ENCODE assay signal across 8 mouse cellular contexts in genomic region chr1:182124924-182125368, GRCm38 (mm10). TPM values are rescaled to one million over a fixed set of nuclear protein-coding genes. Genes with fewer than 3 reads are reported as not detected.
DNase-seq lines count a peak whose midpoint lies in the region; ATAC-seq and TF ChIP-seq lines count a peak whose summit lies in the region.

No protein-coding gene starts in this region.

- H3K9me3 ChIP-seq in hindbrain, embryonic 12.5 days (replicated peaks): no peaks in the 10 kb centered on the region

- peak overlapping the region; percentile 77 for H3K4me3 ChIP-seq in hindbrain, embryonic 12.5 days

- CTCF ChIA-PET in Patski (lab: Charles Lee): interaction anchor here (1.0 to 2.0 kb wide), 8 partner anchors 9 to 243 kb away, joined by 3 to 9 read pairs (median 6); no protein-coding TSS in a partner anchor

- TF ChIP-seq CTCF in Patski (IDR thresholded peaks at IDR 0.05): no peak

- peak overlapping the region; percentile 61 for H3K4me2 ChIP-seq in hindbrain, embryonic 12.5 days (replicated peaks)

- H3K27me3 ChIP-seq in Patski: no peaks in the 10 kb centered on the region
- no peaks in the 10 kb centered on the region for H3K27me3 ChIP-seq in hindbrain, embryonic 12.5 days

- under 1% methylated on average over 29 of the region's 33 CpGs for WGBS in hindbrain, embryonic 12.5 days

- H3K36me3 ChIP-seq in hindbrain, embryonic 12.5 days: peaks cover 17% of the 10 kb centered on the region

- H3K27ac ChIP-seq in hindbrain, embryonic 12.5 days: peak overlapping the region; percentile 74

- in situ Hi-C loops in Patski (cut with MboI; ENCODE audit: low pct_unique_long_range_greater_than_20kb): loop anchor here (10.0 kb wide), 1 partner anchor 400 kb away; no protein-coding TSS in a partner anchor

- POLR2A ChIA-PET in Patski (lab: Charles Lee): interaction anchor here (0.7 to 1.5 kb wide), 5 partner anchors 16 to 269 kb away, joined by 3 to 4 read pairs (median 3); no protein-coding TSS in a partner anchor

- DNase-seq in Patski (ENCODE audit: low read depth, low spot score): no peak
- peak; percentile 84 for DNase-seq in cerebellum, adult 9-11 months
- peak; percentile 67 to 82 for DNase-seq in frontal cortex, adult 2 months (ENCODE audit: extremely low spot score in 1 of 2, low spot score in 1 of 2)
- peak; percentile 78 to 79 for DNase-seq in layer of hippocampus, postnatal 36 days
- peak; percentile 92 for DNase-seq in lung, postnatal 36 days
- peak; percentile 80 for DNase-seq in retina, embryonic 14.5 days (ENCODE audit: low spot score)
- peak; percentile 83 to 89 for DNase-seq in thymus, postnatal 36 days

- peaks cover 21% of the 10 kb centered on the region for H3K4me1 ChIP-seq in hindbrain, embryonic 12.5 days

- H3K9ac ChIP-seq in hindbrain, embryonic 12.5 days: peak overlapping the region; percentile 69

- peak; percentile 86 for ATAC-seq in Patski
- ATAC-seq in hindbrain, embryonic 12.5 days (ENCODE audit: low FRiP score): peak; percentile 94

RNA-seq across cellular contexts. Expression of gene Srp9, which starts 0.4 kb away (rescaled TPM):
- 81.7 TPM for polyA plus RNA-seq in Patski (2021)
- 116 and 120 TPM in 2 replicates for polyA plus RNA-seq in frontal cortex, adult 2 months (2012; rRNA removed)
- polyA plus RNA-seq in hindbrain, embryonic 12.5 days (2016; fragmentation: Nextera tagmentation; extraction: Ambion mirVana): 158 and 167 TPM in 2 replicates
- total RNA-seq in layer of hippocampus, postnatal 36 days (2021): 10 to 100 TPM; 65.2 to 76.7 TPM

RNA-seq across cellular contexts. Expression of gene Vmn1r1, which starts 39.3 kb away (rescaled TPM):
- polyA plus RNA-seq in Patski (2021): not detected
- not detected in 2 replicates for polyA plus RNA-seq in frontal cortex, adult 2 months (2012; rRNA removed)
- not detected in 2 replicates for polyA plus RNA-seq in hindbrain, embryonic 12.5 days (2016; fragmentation: Nextera tagmentation; extraction: Ambion mirVana)
- total RNA-seq in layer of hippocampus, postnatal 36 days (2021): not detected
